Mouse (Mus musculus): Measurements from ENCODE around the gene Impdh2.
"Not testable (repeated sequence)": the region's sequence is repeated elsewhere in the genome, so short reads cannot be mapped to it uniquely, and the experiment has no call there.

Impdh2 gene

DNA sequence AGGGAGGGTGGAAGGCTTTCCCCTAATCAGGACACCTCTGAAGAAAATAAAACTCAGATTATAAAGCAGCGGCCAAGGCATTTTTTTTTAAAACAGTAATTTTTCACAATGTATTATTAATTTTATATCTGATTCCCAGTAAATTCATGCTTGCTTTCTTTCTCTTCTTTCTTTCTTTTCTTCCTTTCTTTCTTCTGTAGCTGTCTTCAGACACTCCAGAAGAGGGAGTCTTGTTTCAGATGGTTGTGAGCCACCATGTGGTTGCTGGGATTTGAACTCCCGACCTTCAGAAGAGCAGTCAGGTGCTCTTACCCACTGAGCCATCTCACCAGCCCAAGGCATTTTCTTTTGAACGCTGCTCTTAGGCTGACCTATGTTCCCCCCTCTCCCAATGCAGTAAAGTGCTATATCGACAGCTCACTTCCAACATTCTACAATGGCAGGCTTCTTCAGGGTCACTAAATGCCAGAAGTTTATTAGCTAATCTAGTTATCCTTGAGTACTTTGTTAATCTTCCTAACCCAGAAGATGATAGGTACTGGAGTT is 39.0 kb downstream of the Impdh2 start:
- ATAC-seq (ENCODE audit: insufficient number of reproducible peaks, low FRiP score, low TSS enrichment): no peak

DNA sequence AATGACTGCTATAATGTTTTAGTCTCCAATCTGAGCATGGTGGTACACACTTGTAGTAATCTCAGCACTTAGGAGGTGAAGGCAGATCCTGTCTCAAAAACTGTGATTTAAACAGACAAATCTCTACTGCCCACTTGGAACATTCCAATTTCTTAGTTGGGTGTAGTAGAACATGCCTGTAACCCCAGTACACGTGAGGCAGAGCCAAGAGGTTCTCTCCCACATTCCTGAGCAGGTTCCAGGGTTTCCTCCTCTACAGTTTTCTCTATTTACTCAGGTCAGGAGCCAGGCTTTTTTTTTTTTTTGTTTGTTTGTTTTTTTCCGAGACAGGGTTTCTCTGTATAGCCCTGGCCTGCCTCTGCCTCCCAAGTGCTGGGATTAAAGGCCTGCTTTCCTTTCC is 39.9 kb downstream of the Impdh2 start:
- ATAC-seq (ENCODE audit: insufficient number of reproducible peaks, low FRiP score, low TSS enrichment): no peak

DNA sequence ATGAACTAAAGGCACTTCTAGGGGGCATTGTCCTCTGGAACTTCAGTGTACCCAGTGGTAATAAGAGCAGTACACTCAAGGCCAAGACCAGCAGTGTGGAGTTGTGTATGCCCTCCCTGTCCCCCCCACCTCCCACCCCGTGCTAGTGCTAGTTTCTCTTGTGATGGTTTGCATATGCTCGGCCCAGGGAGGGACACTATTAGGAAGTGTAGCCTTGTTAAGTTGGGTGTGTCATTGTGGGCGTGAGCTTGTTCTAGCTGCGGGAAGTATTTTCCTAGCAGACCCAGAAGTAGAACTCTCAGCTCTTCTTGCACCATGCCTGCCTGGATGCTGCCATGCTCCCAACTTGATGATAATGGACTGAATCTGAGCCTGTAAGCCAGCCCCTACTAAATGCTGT is 41.9 kb downstream of the Impdh2 start:
- no peak for ATAC-seq (ENCODE audit: insufficient number of reproducible peaks, low FRiP score, low TSS enrichment)

DNA sequence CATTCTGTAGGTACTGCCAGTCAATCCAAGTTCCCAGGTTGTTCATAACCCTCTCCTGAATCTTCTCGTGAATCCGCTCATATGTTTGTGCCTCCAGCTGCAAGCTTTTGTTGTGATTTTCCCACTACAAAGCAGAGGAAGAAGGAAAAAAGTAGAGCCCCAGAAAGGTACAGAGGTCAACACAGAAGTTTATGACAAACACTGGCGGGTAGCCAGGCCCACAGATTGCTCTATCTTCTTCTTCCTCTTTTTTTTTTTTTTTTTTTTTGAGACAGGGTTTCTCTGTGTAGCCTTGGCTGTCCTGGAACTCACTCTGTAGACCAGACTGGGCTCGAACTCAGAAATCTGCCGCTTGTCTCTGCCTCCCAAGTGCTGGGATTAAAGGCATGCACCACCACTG is 47.8 kb downstream of the Impdh2 start:
- ATAC-seq (ENCODE audit: insufficient number of reproducible peaks, low FRiP score, low TSS enrichment): not testable (repeated sequence)

DNA sequence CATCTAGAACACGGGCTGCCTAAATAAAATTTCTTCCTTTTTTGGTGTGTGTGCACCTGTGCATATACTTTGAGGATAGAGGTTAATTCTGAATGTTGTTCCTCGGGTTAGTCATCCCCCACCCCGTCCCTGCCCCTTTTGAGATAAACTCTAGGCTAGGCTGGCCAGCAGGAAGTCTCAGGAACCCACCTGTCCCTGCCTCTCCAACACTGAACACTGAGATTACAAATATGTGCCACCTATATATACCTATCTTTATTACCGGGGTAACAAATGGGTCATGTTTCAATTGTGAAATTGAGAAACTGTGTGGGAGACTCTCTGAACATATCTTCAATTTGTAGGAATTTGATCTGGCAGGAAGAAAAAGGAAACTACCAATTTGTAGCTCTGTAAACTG is 48.8 kb downstream of the Impdh2 start:
- ATAC-seq (ENCODE audit: insufficient number of reproducible peaks, low FRiP score, low TSS enrichment): no peak

DNA sequence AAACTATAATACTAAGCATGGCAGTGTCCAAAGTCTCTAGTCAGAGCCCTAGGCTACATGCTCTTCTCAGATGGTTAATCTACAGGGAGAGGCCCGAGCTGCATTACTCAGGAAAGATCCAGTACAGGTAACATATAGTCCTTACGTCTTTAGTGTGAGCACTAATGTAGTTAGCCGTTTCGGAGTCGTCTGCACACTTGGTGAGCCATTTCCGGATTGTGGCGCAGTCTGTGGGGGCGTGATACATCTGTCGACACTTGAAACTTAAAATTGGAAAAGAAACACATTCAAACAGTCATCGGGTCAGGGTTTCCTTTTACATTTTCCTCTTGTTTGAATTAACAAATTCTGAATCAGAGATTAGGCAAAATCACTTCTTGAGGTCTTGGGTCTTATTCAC is 51.4 kb downstream of the Impdh2 start:
- ATAC-seq (ENCODE audit: insufficient number of reproducible peaks, low FRiP score, low TSS enrichment): no peak
